Mouse (Mus musculus) liver, embryonic 18 days (tissue): Measurements from ENCODE around the gene Ebna1bp2. TPM values are rescaled to one million over a fixed set of nuclear protein-coding genes. Genes with fewer than 3 reads are reported as not detected.

ENCODE experiments used
- polyA plus RNA-seq: library from polyadenylated mRNA; depleted of rRNA; stranded (reverse); fragments of >200 nt; gene quantifications from 2 replicates; pipeline ENCODE4 v1.2.3, GENCODE M21; 2012; rRNA removed

Ebna1bp2 gene
- 38.1 and 38.9 TPM in 2 replicates for polyA plus RNA-seq

DNA sequence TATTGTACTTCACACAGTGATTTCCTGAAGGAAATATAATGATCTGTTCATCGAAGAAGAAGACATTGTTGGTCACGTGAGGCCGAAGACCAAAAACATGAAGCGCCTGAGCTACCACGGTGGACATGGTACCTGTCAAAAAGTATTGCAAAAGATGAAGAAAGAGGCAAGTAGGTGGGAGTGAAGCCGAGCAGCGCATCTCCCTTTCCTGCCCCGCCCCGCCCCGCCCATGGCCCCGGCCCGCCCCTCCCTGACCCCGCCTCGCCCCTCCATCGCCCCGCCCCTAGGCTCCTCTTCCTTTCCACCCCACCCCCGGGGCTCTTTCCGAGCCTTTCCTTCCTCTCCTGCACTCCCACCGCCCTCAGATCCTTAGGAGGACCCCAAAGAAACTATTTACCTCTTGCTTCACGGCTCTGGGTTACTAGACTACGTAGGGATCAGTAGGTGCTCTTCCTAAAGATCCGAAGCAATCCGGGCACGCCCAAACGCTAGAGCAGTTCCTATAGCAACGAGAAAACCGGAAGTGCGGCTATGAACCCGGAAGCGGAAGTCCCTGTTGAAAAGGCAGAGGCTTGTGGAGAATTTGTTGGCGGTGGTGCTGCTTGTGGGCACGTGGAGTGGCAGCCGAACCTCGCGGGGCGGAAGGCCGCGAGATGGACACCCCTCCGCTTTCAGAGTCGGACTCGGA is at the start of gene Ebna1bp2, which contains the start of gene Cfap57:
TSS of gene Ebna1bp2 (plus strand) at position 521 of the 688 bp plus-strand sequence.
TSS of gene Cfap57 (minus strand) at position 499 of the 688 bp plus-strand sequence.

DNA sequence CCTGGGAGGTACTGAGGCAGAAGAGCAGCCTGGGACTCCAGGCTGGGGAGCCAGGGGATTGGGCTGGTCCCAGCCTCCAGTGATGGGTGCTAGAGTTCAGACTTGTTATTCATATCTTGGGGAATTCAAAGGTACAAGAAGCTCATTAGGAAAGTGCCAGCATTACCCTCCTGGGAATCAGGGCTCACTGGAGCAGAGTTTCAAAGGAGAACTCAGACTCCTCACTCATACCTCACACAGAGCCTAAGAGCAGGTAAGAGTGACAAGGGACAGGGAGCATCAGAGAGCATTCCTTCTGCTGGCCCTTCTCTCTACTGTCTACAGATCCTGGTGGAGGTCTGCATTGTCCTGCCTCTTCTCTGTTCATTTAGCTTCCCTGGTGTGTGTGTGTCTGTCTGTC is 38.1 kb downstream of the Ebna1bp2 start, which contains the start of gene Olfr62:
TSS of gene Olfr62 (plus strand) at position 301 of the 400 bp plus-strand sequence.

Other genes starting within 250 kb of the Ebna1bp2 start
- 4.2 and 4.7 TPM in 2 replicates for gene Szt2, start 211.5 kb upstream of the Ebna1bp2 start, polyA plus RNA-seq
- gene Med8, start 211.5 kb upstream of the Ebna1bp2 start, polyA plus RNA-seq = 40.1 and 42.4 TPM in 2 replicates
- gene Elovl1, start 192.7 kb upstream of the Ebna1bp2 start, polyA plus RNA-seq = 76.0 and 80.1 TPM in 2 replicates
- 47.5 and 58.9 TPM in 2 replicates for gene Cdc20, start 183.4 kb upstream of the Ebna1bp2 start, polyA plus RNA-seq
- gene Mpl, start 163.3 kb upstream of the Ebna1bp2 start, polyA plus RNA-seq = 3.8 and 4.8 TPM in 2 replicates
- gene Tie1, start 130.7 kb upstream of the Ebna1bp2 start, polyA plus RNA-seq = 8.4 and 10.6 TPM in 2 replicates
- 9.2 TPM in 2 replicates for gene 2610528J11Rik, start 93.8 kb upstream of the Ebna1bp2 start, polyA plus RNA-seq
- gene Tmem125, start 76.8 kb upstream of the Ebna1bp2 start, polyA plus RNA-seq = 4.2 and 5.6 TPM in 2 replicates
- 0.26 and 0.44 TPM in 2 replicates for gene Cfap57, start within 50 bp of the Ebna1bp2 start, polyA plus RNA-seq
- not detected in 2 replicates for gene Olfr62, start 38.2 kb downstream of the Ebna1bp2 start, polyA plus RNA-seq
- gene Olfr1342, start 72.0 kb downstream of the Ebna1bp2 start, polyA plus RNA-seq = not detected in 2 replicates
- gene Olfr1341, start 82.7 kb downstream of the Ebna1bp2 start, polyA plus RNA-seq = not detected in 2 replicates
- gene Olfr1340, start 99.3 kb downstream of the Ebna1bp2 start, polyA plus RNA-seq = not detected in 2 replicates
- not detected in 2 replicates for gene Olfr1339, start 111.4 kb downstream of the Ebna1bp2 start, polyA plus RNA-seq
- gene Olfr1338, start 137.9 kb downstream of the Ebna1bp2 start, polyA plus RNA-seq = not detected in 2 replicates
- not detected in 2 replicates for gene Olfr1337, start 161.8 kb downstream of the Ebna1bp2 start, polyA plus RNA-seq
- gene Olfr1335, start 189.1 kb downstream of the Ebna1bp2 start, polyA plus RNA-seq = not detected in 2 replicates
- not detected in 2 replicates for gene Olfr1333, start 215.5 kb downstream of the Ebna1bp2 start, polyA plus RNA-seq
- gene Olfr1331, start 243.8 kb downstream of the Ebna1bp2 start, polyA plus RNA-seq = not detected in 2 replicates